Mouse (Mus musculus) adrenal gland, postnatal 14 days (tissue): Measurements from ENCODE around the gene Chd2. TPM values are rescaled to one million over a fixed set of nuclear protein-coding genes. Genes with fewer than 3 reads are reported as not detected.
A peak's percentile ranks its signal among the peaks of the same experiment; 100 is the strongest.
"Not testable (repeated sequence)": the region's sequence is repeated elsewhere in the genome, so short reads cannot be mapped to it uniquely, and the experiment has no call there.

ENCODE experiments used
- DNase-seq: peaks from one replicate; pipeline ENCODE4 v3.0.0; 2021; ENCODE audit warnings: mixed read lengths
- total RNA-seq: library from RNA; stranded (reverse); gene quantifications from 2 replicates; pipeline ENCODE4 v1.2.3, GENCODE M21; 2021

Chd2 gene
- total RNA-seq, 1 experiment from 2014 or later, result 45.1 TPM

DNA sequence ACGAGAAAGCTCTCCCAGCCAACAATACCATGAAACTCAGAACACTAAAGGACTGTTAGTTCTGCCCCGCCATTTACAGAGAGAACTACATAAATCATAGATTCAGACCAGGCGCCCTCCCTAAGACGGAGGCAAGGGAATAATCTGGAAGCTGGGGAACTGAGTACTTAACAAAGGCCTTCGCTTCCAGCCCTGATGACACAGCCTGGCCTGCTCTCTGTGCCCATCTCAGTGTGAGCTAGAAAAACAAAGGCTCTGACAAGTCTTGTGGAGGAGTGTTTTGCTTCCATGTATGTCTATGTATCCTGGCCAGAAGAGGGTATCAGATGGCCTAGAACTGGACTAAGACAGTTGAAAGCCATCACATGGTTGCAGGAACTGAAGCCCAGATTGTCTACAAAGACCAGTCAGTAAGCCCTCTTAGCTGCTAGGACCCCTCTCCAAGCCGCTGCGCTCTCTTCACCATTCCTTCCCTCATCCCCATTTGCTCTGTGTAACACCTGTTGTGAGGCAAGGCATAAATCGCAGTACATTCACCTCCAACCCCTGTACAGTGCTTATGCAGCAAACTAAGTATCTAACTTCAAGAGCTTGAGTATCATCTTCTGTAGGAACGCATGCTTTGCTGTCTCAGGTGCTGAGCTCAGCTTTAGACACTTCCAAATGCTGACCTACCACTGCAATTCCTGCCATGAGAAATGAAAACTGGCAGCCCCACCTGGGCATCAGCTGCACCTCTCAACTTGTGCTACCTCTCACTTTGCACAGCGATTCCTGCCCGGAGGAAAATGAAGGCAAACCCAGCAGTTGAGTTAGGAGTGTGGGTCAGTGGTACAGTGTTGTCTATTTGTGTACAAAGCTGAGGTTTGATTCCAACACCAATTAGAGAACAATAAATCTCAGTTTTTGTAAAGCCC, 20.1 kb downstream of the Chd2 start:
- no peak for DNase-seq

DNA sequence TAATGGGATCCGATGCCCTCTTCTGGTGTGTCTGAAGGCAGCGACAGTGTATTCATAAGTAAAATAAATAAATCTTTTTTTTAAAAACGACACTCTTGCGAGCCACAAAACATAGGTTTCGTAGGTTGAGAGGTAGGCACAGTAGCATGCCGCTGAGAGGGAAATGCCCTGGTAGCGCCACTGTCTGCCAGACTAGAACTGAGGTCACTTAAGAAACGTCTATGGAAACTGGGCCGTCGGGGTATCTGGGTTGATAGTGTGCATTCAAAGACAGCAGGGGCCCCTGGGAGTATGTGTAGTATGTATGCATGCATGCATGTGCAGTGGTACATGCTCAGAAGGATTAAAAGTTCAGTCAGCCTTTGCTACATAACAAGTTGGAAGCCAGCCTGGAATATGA, 21.4 kb downstream of the Chd2 start:
- DNase-seq, result no peak

DNA sequence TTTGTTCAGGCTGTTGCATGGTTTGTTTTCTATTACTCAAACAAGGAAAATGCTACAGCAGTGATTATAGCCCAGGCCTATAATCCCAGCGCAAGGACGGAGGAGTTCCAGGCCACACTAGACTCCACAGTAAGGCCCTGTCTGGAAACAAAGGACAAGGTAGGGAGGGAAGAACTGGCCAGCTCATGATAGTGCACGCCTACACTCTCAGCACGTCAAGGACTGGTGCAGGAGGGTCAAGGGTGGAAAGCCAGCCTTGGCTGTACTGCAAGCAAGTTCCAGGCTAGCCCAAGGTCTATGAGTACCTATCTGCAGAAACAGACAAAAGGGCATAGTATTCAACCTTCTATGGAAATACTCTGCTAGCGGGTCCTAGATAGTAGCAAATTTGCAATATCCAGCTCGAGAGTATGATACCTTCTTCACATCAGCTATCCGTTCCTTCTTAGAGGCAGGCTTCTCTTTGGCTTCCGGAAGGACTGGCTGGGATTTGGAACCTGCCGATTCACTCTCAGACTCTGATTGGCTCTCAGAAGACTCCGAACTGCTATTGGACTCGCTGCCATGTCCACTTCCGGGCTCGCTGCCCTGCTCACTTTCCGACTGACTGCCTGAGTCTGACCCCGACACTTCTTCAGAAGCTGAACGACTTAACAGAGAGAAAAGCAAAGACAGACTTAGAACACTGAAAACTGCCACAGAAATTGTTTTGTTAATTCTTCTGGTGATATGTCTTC, 22.4 kb downstream of the Chd2 start:
- DNase-seq, result peak; percentile 12

DNA sequence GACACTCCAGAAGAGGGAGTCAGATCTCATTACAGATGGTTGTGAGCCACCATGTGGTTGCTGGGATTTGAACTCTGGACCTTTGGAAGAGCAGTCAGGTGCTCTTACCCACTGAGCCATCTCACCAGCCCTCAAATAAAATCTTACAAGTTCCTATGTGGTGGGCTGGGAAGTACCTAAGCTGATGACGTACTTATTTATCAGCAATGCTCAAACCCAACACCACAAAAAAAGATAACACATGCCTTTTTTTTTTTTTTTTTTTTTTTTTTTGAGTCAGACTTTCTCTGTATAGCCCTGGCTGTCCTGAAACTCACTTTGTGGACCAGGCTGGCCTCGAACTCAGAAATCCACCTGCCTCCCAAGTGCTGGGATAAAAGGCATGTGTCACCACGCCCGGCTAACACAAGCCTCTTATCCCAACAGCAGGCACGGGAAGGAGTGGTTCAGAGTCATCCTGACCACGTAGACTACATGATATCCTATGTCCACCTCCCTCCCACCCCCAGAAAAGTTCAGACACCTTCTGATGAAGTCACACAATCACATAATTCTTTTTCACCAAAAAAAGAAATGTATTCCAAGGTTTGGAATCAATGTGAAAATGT, 23.2 kb downstream of the Chd2 start:
- not testable (repeated sequence) for DNase-seq

DNA sequence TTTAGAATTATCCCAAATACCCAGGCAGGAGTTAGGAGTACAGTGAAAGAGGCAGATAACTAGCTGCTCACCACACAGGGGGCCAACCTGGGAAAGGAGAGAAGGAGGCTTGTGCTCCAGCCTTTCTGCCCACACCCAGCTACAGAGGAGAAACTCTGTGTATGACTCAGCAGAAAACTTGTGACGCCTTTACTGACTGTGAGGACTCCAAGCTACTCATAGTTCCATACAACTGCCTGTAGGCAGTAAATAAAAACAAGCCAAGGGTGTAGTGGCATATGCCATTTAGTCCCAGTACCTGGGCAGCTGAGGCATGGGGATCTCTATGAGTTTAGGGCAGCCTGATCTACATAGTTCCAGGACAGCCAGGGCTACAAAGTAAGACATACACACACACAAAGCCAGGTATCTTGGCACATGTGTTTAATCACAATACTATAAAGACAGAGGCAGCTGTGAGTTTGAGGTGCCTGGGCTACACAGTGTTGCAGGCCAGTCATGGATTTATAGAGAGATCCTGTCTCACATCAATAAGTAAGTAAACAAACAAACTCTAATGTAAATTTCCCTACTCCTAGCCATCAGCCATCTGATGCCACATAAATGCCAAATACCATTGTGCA, 24.1 kb downstream of the Chd2 start:
- peak; percentile 18 for DNase-seq

DNA sequence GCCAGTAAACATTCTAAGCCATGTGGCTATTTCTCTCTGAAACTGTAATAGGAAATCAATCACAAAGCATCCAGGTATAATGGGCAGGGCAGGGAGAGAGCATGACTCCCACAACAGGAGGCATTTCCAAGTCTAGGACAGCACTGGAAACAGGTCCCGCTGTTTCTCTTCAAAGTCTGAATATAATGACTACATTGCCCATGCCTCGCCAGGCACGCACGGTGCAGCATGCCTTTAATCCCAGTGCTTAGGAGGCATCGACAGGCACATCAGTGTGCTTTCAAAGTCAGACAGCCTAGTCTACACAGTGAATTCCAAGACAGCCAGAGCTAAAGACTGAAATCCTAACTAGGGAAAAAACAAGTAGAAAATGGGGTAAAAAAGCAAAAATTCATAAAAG, 24.8 kb downstream of the Chd2 start:
- no peak for DNase-seq

DNA sequence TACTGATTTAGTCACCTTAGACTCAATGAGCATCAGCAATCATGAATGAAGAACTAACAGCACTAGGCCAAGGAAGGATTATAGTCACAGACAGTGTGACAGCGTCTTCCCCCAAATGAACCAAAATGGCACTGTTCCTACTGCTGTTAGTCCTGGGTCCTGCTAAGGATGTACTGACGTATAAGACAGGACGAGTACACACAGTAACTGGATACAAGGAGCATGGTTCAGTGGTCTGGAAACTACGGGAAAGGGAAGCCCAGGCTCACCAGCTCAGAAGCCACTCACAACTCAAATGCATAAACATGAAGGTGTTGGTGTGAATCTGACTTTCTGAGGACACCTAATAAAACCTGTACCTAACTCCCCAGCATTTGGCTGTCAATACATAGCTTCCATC, 27.1 kb downstream of the Chd2 start:
- no peak for DNase-seq

DNA sequence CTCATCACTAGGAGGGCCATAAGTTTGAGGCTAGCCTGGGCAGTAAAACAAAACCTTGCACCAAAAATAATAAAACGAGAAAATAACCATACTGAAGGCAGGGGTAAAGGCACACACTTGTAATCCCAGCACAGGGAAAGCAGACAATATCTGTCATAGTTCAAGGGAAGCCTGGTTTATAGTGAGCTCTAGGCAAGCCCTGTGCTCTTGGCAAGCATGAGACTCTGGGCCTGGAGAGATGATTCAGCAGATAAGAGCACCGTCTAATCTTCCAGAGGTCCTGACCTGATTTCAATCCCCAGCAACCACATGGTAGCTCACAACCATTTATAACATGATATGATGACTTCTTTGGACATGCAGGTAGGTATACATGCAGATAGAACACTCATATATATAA, 29.2 kb downstream of the Chd2 start:
- DNase-seq, result no peak

DNA sequence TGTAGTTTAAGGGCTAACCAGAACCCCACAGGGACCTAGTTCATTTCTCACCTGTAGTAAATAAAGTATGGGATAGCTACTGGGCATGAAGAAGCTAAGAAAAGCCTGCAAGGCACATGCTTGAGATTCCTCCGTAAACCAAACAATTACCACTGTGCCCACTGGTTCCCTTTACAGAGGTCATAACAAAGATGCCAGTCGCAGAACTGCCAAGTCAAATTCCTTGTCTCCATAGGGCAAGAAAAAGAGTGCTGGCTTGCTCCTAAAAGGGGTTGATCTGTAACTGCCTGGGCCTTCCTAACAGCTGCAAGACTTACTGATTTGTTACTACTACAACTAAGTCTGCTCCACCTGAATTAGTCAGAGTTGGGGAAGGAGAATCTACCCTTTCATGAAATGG, 32.9 kb downstream of the Chd2 start:
- DNase-seq, result no peak

DNA sequence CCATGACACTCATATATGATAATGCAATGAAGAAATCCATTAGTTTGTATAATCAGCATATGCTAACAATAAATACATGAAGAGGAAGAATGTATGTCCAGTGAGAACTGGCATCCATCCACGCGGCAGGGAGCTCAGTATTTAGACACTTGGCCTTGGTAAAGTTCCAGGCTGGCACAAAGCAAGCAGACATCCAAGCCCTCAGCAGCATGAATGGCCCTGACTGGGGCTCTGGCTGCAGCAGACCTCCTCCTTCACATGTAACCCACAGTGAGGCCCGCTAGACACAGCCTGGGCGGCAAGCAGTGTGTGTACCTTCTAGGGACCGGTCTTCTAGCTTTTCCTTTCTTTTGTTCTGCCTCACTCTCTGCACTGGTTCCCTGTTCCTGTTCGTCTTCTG, 34.1 kb downstream of the Chd2 start:
- peak; percentile 76 for DNase-seq

DNA sequence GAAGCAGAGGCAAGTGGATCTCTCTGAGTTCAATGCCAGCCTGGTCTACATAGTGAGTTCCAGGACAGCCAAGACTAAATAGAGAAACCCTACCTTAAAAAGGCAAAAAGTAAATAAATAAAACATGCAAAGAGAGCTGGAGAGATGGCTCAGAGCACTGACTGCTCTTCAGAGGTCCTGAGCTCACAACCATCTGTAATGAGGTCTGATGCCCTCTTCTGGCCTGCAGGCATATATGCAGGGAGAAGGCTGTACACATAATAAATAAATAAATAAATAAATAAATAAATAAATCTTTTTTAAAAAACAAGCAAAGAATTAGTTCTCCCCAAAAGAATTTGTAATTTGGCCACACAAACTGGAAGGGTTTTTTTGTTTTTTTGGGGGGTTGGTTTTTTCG, 34.8 kb downstream of the Chd2 start:
- no peak for DNase-seq

DNA sequence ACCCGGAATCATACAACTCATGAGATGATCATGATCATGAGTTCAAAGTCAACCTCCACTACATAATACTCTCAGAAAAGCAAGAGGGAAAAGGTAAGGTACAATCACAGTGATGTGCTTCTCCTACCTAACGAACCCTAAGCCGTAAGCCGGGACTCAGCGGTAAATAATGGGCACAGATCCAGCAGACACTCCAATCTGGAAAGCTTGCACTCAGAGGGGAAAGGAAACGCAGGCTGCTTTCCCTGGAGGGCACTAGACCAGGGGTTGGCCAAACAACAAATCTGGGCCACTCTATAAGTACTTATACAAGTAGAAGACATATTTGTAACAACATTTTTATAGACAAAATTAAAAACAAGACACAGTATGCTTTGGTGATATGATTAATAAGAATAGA, 36.4 kb downstream of the Chd2 start:
- no peak for DNase-seq

DNA sequence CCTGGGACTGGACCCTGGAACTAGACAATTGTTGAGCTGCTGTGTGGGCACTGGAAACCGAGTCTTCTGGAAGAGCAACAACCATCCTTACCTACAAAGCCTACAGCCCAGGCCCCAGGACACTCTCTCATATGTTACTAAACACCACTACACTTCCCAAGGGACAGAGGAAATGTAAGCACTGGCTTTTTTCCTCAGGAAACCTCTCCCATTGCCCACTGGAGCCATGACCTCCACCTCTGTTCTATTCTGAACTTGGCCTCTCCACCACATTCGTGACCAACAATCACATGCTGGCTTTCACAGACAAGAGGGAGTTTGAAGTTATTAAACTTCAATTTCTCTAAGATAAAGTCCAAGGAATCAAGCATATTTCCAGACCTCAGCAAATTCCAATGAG, 43.4 kb downstream of the Chd2 start:
- no peak for DNase-seq

DNA sequence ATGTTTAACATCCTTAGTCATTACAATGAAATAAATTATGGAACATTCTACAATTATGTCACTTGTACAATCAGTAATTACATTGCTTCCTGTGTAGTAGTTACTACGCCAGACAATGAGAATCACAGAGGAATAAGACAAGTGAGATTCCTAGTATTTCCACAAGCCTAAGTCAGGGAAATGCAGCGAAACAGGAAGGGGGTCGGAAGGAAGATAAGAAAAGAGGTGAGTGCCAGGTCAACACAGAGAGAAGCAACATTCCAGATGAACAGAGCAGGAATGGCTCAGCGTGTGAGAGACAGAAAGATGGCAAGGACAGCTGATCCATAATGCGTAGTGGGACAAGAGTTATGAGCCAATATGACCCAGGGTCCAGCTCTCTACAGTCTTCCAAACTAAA, 52.4 kb downstream of the Chd2 start:
- no peak for DNase-seq

DNA sequence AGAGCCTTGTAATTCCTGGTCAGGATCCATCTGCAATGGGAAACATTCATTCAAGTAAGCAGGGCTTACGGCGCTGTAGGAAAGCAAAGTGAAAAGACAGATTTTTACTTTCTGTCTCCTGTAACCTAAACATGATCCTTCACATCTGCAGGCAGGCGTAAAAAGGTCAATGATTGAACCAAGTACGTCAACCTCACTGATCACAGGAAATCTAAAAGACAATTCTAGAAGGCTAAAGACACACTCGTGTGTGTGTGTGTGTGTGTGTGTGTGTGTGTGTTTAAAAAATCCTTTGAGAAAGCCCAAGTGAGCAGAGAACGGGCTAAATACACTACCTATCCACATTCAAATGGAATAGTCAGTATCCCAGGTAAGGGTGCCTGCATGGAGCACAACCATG, 60.5 kb downstream of the Chd2 start:
- no peak for DNase-seq

DNA sequence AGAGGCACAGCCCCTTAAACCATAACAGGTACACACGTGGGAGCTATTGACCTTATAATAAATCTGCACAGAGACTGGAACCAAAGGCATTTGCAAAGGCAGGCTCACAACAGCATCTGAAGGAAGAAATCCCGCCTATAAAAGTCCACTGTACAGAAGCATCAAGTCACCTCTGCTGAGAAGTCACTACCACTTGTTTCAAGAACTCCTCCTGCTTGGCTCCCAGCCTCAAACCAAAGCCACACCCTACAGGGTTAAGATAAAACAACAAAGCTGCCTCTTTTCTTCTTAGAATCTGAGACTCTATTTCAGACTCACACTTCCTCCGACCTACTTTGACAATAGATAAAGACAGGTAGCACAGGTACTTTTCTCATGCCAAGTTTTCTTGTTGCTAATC, 62.1 kb downstream of the Chd2 start:
- no peak for DNase-seq

DNA sequence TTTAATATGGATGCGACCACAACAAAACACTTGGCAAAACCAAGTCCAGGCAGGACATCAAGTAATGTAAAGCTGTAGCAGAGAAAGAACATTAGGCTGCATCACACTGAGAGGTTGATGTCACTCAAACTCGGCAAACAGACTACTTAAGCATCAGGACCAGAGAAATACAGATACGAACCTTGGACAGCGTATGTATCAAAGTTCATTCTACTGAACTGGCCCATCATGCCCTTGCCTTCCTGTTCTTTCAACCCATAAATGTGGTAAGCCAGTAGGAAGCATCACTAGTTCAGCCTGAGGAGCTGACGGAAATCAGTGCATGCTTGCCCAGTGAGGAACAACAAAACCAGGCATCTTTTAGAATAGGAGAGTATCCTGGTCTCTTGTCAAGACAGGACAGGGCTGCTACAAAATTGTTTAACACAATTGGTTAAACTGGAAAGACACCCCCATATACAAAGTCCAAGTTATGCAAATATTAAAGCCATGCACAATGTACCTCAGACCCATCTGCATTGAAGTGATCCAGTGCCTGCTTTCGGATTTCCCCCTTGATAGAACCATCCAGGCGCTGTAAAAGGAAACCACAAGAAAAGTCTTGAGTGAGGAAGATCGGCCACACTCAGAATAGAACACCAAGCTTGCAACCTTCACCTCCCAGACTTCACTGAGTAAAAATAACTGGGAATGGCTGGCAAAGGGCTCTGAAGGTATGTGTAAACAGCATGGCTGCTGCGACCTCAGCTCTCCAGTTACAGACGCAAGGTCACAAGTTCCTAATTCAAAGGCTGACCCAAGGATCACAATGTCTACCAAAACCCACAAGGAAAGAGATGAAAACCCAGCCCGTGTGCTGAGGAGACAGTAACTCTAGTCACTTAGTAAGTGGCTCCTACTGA, 63.2 kb downstream of the Chd2 start:
- DNase-seq, result no peak

DNA sequence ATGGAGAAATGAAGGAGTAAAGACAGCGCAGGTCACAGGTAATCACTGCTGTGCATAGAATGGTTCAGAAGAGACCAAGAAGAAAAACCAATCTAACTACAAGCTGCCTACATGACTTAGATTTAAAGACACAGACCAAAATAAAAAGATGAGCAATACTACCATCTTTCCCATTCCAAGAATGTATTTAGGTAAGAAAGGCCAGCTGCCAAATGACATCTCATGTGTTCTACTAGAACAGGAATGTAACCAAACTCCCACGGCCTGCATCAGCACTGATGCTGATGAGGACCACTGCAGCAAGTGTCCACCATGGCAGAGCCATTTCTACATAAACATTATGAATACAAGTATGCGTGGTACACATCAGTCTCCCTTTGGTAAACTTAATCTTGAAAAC, 73.9 kb downstream of the Chd2 start:
- DNase-seq, result no peak

DNA sequence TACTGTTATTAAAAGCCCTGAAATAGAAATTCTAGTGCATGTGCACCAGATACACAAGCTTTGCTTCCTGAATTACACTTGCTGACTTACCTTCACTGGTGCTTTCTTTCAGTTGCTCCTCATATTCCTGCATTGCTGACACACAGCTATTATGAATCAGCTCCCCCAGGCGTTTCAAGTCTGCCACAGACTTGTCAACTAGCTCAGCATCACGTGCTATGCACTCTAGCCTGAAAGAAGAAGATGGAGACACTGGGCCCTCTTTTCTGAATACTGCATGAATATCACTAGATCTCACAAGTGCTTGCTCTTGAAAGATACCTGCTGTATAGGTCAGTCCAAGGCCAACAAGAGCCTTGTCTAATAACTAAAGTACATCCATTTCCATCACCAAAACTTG, 78.1 kb downstream of the Chd2 start:
- no peak for DNase-seq

DNA sequence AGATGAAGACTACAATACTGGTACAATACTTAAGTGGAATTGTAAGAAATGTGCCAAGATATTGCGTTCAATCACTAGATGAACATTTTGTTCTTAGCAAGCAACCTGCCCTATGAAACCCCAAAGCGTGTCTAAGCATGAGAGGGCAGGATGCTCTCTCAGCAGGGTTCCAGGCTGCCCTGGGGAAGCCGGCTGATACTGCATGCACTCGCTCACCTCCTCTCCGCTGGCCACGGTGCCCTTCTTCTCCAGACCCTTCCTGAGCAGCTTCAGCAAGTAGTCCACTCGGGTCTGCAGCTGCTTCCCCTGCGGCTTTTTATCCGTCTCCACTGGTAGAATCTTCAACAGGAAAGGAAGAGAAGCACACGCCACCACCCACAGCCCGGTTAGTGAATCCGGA, 87.5 kb downstream of the Chd2 start:
- DNase-seq, result no peak

DNA sequence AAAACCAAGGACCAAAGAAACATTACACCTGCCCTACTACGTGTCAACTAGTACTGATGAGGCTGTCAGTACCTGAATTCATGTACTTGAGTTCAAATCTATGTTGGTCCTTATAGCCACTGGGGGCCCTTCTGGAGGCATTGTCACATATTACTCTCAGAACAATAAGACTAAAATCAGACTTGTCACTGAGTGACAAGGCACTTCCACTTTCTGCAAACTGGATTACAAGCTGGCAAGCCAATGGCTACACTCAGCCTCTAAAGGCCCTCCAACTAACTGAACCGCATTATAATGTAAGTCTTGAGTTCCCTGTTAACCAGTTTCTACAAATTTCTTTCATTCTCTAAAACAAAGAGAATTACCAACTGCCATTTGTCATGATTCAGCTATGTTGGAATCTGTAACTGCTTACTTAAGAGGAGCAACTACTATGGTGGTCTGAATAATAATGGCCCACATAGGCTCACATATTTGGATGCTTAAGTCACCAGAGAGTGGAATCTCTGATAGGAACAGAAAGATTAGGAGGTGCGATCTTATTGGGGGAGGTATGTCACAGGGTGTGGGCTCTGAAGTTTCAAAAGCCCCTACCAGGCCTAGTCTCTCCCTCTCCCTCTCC, 89.3 kb downstream of the Chd2 start:
- no peak for DNase-seq
